Mouse (Mus musculus) lung, embryonic 14.5 days (tissue): ENCODE measurements around the gene Caly. TPM values are rescaled to one million over a fixed set of nuclear protein-coding genes. Genes with fewer than 3 reads are reported as not detected.

Source experiments
- ATAC-seq: fragments of 200-750 bp; cut with Nextera tagmentation; 2 replicates; pipeline ENCODE4 v1.8.0; 2017; ENCODE audit warnings: mild to moderate bottlenecking, moderate TSS enrichment, moderate library complexity; ENCODE audit not compliant: insufficient read depth
- DNase-seq: peaks from one replicate; pipeline ENCODE4 v3.0.0-alpha.2; 2015
- H3K27ac ChIP-seq: fragments of 300-500 bp; sonication (generic); 2 replicates; pipeline ENCODE4 v1.5.1; 2014; ENCODE audit warnings: low read depth, mild to moderate bottlenecking, moderate library complexity
- H3K27me3 ChIP-seq: fragments of 300-500 bp; sonication (generic); 2 replicates; pipeline ENCODE4 v1.6.1; 2014; ENCODE audit warnings: low read length, control low read depth; ENCODE audit not compliant: insufficient read depth
- H3K36me3 ChIP-seq: fragments of 300-500 bp; sonication (generic); 2 replicates; pipeline ENCODE4 v1.6.1; 2014; ENCODE audit warnings: control low read depth; ENCODE audit not compliant: insufficient read depth
- H3K4me1 ChIP-seq: fragments of 300-500 bp; sonication (generic); 2 replicates; pipeline ENCODE4 v1.6.1; 2014; ENCODE audit warnings: antibody characterized with exemption, control low read depth; ENCODE audit not compliant: insufficient read depth
- H3K4me2 ChIP-seq: fragments of 300-500 bp; sonication (generic); 2 replicates; pipeline ENCODE4 v1.6.1; 2014; ENCODE audit warnings: mild to moderate bottlenecking
- H3K4me3 ChIP-seq: fragments of 300-500 bp; sonication (generic); 2 replicates; pipeline ENCODE4 v1.5.1; 2014; ENCODE audit warnings: low read depth, low read length
- H3K9ac ChIP-seq: fragments of 300-500 bp; sonication (generic); 2 replicates; pipeline ENCODE4 v1.6.1; 2014
- H3K9me3 ChIP-seq: fragments of 300-500 bp; sonication (generic); 2 replicates; pipeline ENCODE4 v1.6.1; 2016; ENCODE audit warnings: low read depth, low read length, control low read depth
- CTCF ChIP-seq: IDR thresholded peaks from 2 replicates; pipeline ENCODE4 v1.5.1; 2016; ENCODE audit warnings: antibody characterized with exemption, low read depth
- WGBS: fragments of 180-500 bp; shearing (Covaris S2); extraction: QIAGEN DNeasy Blood & Tissue Kit; methylation state at CpG from one replicate; pipeline ENCODE4 v1.1.7; 2014; 5-methylcytosine and 5-hydroxymethylcytosine counted together
- polyA plus RNA-seq: library from polyadenylated mRNA; unstranded; fragments of >200 nt; fragmentation: Nextera tagmentation; extraction: Ambion mirVana; gene quantifications from 2 replicates; pipeline ENCODE4 v1.2.1, GENCODE M21; 2014

The Caly gene
- polyA plus RNA-seq, 1 experiment from 2014 or later: not detected

- no peak overlapping the region for H3K4me3 ChIP-seq
- H3K4me2 ChIP-seq: no peak overlapping the region
- 70% methylated on average over 10 of the region's 10 CpGs for WGBS
- ATAC-seq (no peak), DNase-seq (no peak)
- H3K9ac ChIP-seq: no peak overlapping the region
- H3K36me3 ChIP-seq: no peaks in the 10 kb centered on the region
- H3K27me3 ChIP-seq: no peaks in the 10 kb centered on the region
- no peak for TF ChIP-seq CTCF
- H3K4me1 ChIP-seq: no peaks in the 10 kb centered on the region
- no peak overlapping the region for H3K27ac ChIP-seq
- H3K9me3 ChIP-seq: no peaks in the 10 kb centered on the region
Observed at GRCm38 (mm10) chr7:140090601-140091000, 8.3 kb upstream of the Caly start.

GRCm38 (mm10) chr7:140081408-140082241, 723 bp downstream of the Caly start:
- H3K4me1 ChIP-seq: no peaks in the 10 kb centered on the region
- WGBS: 16% methylated on average over 20 of the region's 20 CpGs
- no peak for TF ChIP-seq CTCF
- no peaks in the 10 kb centered on the region for H3K9me3 ChIP-seq
- DNase-seq (no peak), ATAC-seq (peak; percentile 10; the same call in 1 of the 2 replicates)
- H3K4me3 ChIP-seq: no peak overlapping the region
- no peak overlapping the region for H3K27ac ChIP-seq
- no peak overlapping the region for H3K9ac ChIP-seq
- peaks cover 26% of the 10 kb centered on the region for H3K27me3 ChIP-seq
- no peaks in the 10 kb centered on the region for H3K36me3 ChIP-seq
- H3K4me2 ChIP-seq: no peak overlapping the region

- peak overlapping the region; percentile 54 for H3K4me2 ChIP-seq
- H3K9me3 ChIP-seq: no peaks in the 10 kb centered on the region
- H3K36me3 ChIP-seq: no peaks in the 10 kb centered on the region
- no peak overlapping the region for H3K9ac ChIP-seq
- 0 out of 2 replicates have a peak, but pooled peaks have one; percentile 18 for TF ChIP-seq CTCF
- H3K4me1 ChIP-seq: no peaks in the 10 kb centered on the region
- no peak overlapping the region for H3K27ac ChIP-seq
- H3K4me3 ChIP-seq: peak overlapping the region; percentile 24
- peaks cover 26% of the 10 kb centered on the region for H3K27me3 ChIP-seq
- DNase-seq (peak; percentile 91), ATAC-seq (peak; percentile 86)
- WGBS: 3% methylated on average over 24 of the region's 24 CpGs
Observed at GRCm38 (mm10) chr7:140080503-140081156, 1.7 kb downstream of the Caly start.

- no peak overlapping the region for H3K27ac ChIP-seq
- H3K27me3 ChIP-seq: peaks cover 26% of the 10 kb centered on the region
- no peak overlapping the region for H3K4me2 ChIP-seq
- H3K4me3 ChIP-seq: no peak overlapping the region
- TF ChIP-seq CTCF: peak; percentile 77
- no peaks in the 10 kb centered on the region for H3K4me1 ChIP-seq
- DNase-seq (peak; percentile 86), ATAC-seq (0 out of 2 replicates have a peak, but pooled peaks have one; percentile 1)
- H3K9me3 ChIP-seq: no peaks in the 10 kb centered on the region
- 8% methylated on average over 5 of the region's 5 CpGs for WGBS
- no peak overlapping the region for H3K9ac ChIP-seq
- H3K36me3 ChIP-seq: no peaks in the 10 kb centered on the region
Observed at GRCm38 (mm10) chr7:140078711-140079110, 3.6 kb downstream of the Caly start.

GRCm38 (mm10) chr7:140077698-140078097, 4.7 kb downstream of the Caly start:
- H3K4me3 ChIP-seq: no peak overlapping the region
- no peak overlapping the region for H3K9ac ChIP-seq
- WGBS: 74% methylated on average over 6 of the region's 6 CpGs
- no peak overlapping the region for H3K27ac ChIP-seq
- H3K27me3 ChIP-seq: peaks cover 26% of the 10 kb centered on the region
- no peaks in the 10 kb centered on the region for H3K9me3 ChIP-seq
- ATAC-seq (no peak), DNase-seq (no peak)
- no peak overlapping the region for H3K4me2 ChIP-seq
- H3K4me1 ChIP-seq: no peaks in the 10 kb centered on the region
- H3K36me3 ChIP-seq: no peaks in the 10 kb centered on the region
- TF ChIP-seq CTCF: no peak

- Histone ChIP-seq H3K4me1 (no peaks in the 10 kb centered on the region), H3K27me3 (no peaks in the 10 kb centered on the region), H3K9ac (peak overlapping the region; percentile 32; the same call in 1 of the 2 replicates), H3K27ac (no peak overlapping the region), H3K4me3 (peak overlapping the region; percentile 27), H3K4me2 (peak overlapping the region; percentile 57), H3K36me3 (no peaks in the 10 kb centered on the region), H3K9me3 (no peaks in the 10 kb centered on the region)
- TF ChIP-seq CTCF: no peak
- DNase-seq (no peak), ATAC-seq (peak; percentile 38; the same call in 1 of the 2 replicates)
- WGBS: 34% methylated on average over 39 of the region's 39 CpGs
Observed at GRCm38 (mm10) chr7:140070042-140070711, 12.2 kb downstream of the Caly start.

- WGBS: 55% methylated on average over 6 of the region's 6 CpGs
- no peaks in the 10 kb centered on the region for H3K4me1 ChIP-seq
- TF ChIP-seq CTCF: no peak
- DNase-seq (no peak), ATAC-seq (no peak)
- no peak overlapping the region for H3K4me2 ChIP-seq
- H3K9ac ChIP-seq: no peak overlapping the region
- no peak overlapping the region for H3K4me3 ChIP-seq
- H3K9me3 ChIP-seq: no peaks in the 10 kb centered on the region
- no peaks in the 10 kb centered on the region for H3K36me3 ChIP-seq
- H3K27ac ChIP-seq: no peak overlapping the region
- peaks cover 11% of the 10 kb centered on the region for H3K27me3 ChIP-seq
Observed at GRCm38 (mm10) chr7:140067397-140067796, 15.0 kb downstream of the Caly start.
